Mouse (Mus musculus) MEL (cell line): ENCODE data around the gene Rabgap1l.

Experiments used
- CTCF ChIP-seq, 3 experiments: IDR thresholded peaks in 2 of 3; conservative IDR thresholded peaks in 1 of 3; 2 replicates each; pipeline ENCODE4 v1.5.1; 2011 to 2012; ENCODE audit warnings: low read length in 3 of 3, low read depth in 2 of 3, mild to moderate bottlenecking in 2 of 3, improper control_type of control experiment in 1 of 3, inconsistent platforms in 1 of 3, mixed read lengths in 1 of 3, moderate library complexity in 1 of 3; ENCODE audit not compliant: control insufficient read depth in 1 of 3, insufficient read depth in 1 of 3, poor library complexity in 1 of 3, severe bottlenecking in 1 of 3
- TBP ChIP-seq: IDR thresholded peaks from 2 replicates; pipeline ENCODE4 v1.8.0; 2011; ENCODE audit warnings: low read depth, low read length, improper control_type of control experiment

DNA sequence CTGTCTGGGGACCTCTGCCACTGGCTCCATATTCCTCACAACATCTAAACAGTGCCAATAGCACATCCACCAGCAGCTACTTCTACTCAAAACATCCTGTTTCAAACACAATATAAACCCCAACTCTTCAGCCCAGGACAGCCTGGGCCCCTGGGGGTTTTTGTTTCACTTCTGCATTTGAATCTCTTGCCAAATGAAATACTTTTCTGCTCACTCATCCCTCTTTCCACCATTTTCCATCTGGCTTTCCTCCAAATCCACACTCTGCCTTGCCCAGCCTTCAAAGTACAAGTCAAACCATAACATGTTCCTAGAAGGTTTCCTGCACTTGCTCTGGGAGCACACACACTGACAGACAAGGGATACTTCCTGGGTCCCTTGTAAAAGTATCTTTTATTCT lies 559.1 kb downstream of the Rabgap1l start:
- no peak for TF ChIP-seq CTCF (IDR thresholded peaks at IDR 0.05 in 2 of 3, conservative IDR thresholded peaks at IDR 0.05 in 1 of 3; ENCODE audit: control insufficient read depth in 1 of 3, insufficient read depth in 1 of 3, low read depth in 2 of 3, low read length in 3 of 3, poor library complexity in 1 of 3, severe bottlenecking in 1 of 3)
- TF ChIP-seq TBP = no peak
